Mouse (Mus musculus): ENCODE measurements at regions not wholly inside any gene's neighbourhood (a gene's known extent, or its start where the extent isn't known, plus 50 kb on each side); places are given as distances from the start of the nearest gene placed in this dataset.

- H3K4me1 ChIP-seq, result no peaks in the 10 kb centered on the region
- H3K4me2 ChIP-seq, result no peak overlapping the region
- H3K36me3 ChIP-seq, result no peaks in the 10 kb centered on the region
- H3K9ac ChIP-seq, result no peak overlapping the region
- ATAC-seq, result no peak
- no peaks in the 10 kb centered on the region for H3K27me3 ChIP-seq (replicated peaks)
- no peaks in the 10 kb centered on the region for H3K9me3 ChIP-seq (replicated peaks)
- 76% methylated on average over 12 of the region's 12 CpGs for WGBS (ENCODE audit: insufficient replicate concordance)
- H3K27ac ChIP-seq, result no peak overlapping the region
- H3K4me3 ChIP-seq, result no peak overlapping the region
Observed at GRCm38 (mm10) chr11:110670626-110671508, 271.9 kb downstream of the Map2k6 start.

- WGBS (ENCODE audit: insufficient replicate concordance), result 53% methylated on average over 1 of the region's 1 CpGs
Observed at GRCm38 (mm10) chr11:110672941-110673340, 274.0 kb downstream of the Map2k6 start.

DNA sequence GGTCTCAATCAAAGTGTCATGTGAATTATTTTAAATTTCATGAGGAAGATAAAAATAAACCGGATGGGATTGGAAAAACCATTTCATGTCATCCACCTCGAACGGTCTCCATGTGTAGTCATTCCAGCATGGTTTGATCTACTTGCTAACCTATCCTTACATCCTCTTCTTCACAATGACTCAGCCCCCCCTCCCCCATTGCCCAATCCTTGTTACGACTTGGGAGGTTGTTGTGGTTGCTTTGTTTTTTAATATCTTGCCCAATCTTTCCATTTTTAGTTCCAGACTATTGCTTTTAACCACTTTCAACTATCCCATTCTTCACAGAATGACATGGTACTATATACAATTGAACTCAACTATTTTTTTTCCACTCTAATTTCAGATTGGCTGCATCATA, 275.0 kb upstream of the Kcnj16 start:
- Histone ChIP-seq H3K4me2 (no peak overlapping the region), H3K9ac (no peak overlapping the region), H3K27me3 (replicated peaks) (no peaks in the 10 kb centered on the region), H3K27ac (no peak overlapping the region), H3K4me3 (no peak overlapping the region), H3K9me3 (replicated peaks) (no peaks in the 10 kb centered on the region), H3K36me3 (no peaks in the 10 kb centered on the region), H3K4me1 (no peaks in the 10 kb centered on the region)
- ATAC-seq, result no peak
- WGBS (ENCODE audit: insufficient replicate concordance), result 58% methylated on average over 4 of the region's 4 CpGs

More at GRCm38 (mm10) chr11:110672941-110673340, 274.0 kb downstream of the Map2k6 start:
- Histone ChIP-seq H3K36me3 (no peaks in the 10 kb centered on the region), H3K27ac (no peak overlapping the region), H3K4me3 (no peak overlapping the region), H3K9me3 (replicated peaks) (no peaks in the 10 kb centered on the region), H3K9ac (no peak overlapping the region), H3K27me3 (replicated peaks) (no peaks in the 10 kb centered on the region), H3K4me2 (no peak overlapping the region), H3K4me1 (no peaks in the 10 kb centered on the region)
- no peak for ATAC-seq

DNA sequence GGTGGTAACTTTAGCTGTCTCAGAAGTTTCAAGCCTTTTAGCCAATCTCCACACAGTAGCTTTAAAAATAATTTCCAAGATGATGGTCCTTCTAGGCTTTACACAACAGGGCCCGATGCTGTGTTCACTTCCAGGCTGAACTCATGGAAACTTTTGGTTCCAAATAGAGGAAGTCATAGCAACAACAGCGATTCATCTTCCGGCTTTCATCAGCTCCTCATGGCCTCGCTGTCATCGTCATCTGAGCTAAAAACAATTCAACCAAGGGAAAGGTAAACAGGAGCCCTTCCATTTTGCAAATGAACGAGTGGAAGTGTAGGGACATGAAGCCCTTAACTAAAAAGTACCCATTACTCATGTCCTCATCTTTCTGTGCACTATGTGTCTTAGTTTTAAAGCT, 270.8 kb upstream of the Kcnj16 start:
- no peaks in the 10 kb centered on the region for H3K4me1 ChIP-seq
- no peaks in the 10 kb centered on the region for H3K27me3 ChIP-seq (replicated peaks)
- no peak for ATAC-seq
- H3K9me3 ChIP-seq (replicated peaks), result no peaks in the 10 kb centered on the region
- H3K9ac ChIP-seq, result no peak overlapping the region
- H3K36me3 ChIP-seq, result no peaks in the 10 kb centered on the region
- H3K4me2 ChIP-seq, result no peak overlapping the region
- no peak overlapping the region for H3K4me3 ChIP-seq
- 45% methylated on average over 6 of the region's 6 CpGs for WGBS (ENCODE audit: insufficient replicate concordance)
- no peak overlapping the region for H3K27ac ChIP-seq

- Histone ChIP-seq H3K4me1 (no peaks in the 10 kb centered on the region), H3K27ac (no peak overlapping the region), H3K4me2 (no peak overlapping the region), H3K9ac (no peak overlapping the region), H3K27me3 (replicated peaks) (no peaks in the 10 kb centered on the region), H3K4me3 (no peak overlapping the region), H3K9me3 (replicated peaks) (no peaks in the 10 kb centered on the region), H3K36me3 (no peaks in the 10 kb centered on the region)
- ATAC-seq, result no peak
- 66% methylated on average over 5 of the region's 5 CpGs for WGBS (ENCODE audit: insufficient replicate concordance)
Observed at GRCm38 (mm10) chr11:110698342-110698741, 269.5 kb upstream of the Kcnj16 start.

- no peaks in the 10 kb centered on the region for H3K27me3 ChIP-seq (replicated peaks)
- WGBS (ENCODE audit: insufficient replicate concordance), result 61% methylated on average over 2 of the region's 2 CpGs
- no peak overlapping the region for H3K4me3 ChIP-seq
- no peaks in the 10 kb centered on the region for H3K36me3 ChIP-seq
- no peak overlapping the region for H3K9ac ChIP-seq
- H3K9me3 ChIP-seq (replicated peaks), result no peaks in the 10 kb centered on the region
- no peak for ATAC-seq
- H3K4me1 ChIP-seq, result no peaks in the 10 kb centered on the region
- H3K4me2 ChIP-seq, result no peak overlapping the region
- no peak overlapping the region for H3K27ac ChIP-seq
Observed at GRCm38 (mm10) chr11:110700976-110701375, 266.9 kb upstream of the Kcnj16 start.

- no peaks in the 10 kb centered on the region for H3K9me3 ChIP-seq (replicated peaks)
- H3K27ac ChIP-seq, result no peak overlapping the region
- no peak for ATAC-seq
- no peak overlapping the region for H3K4me2 ChIP-seq
- no peak overlapping the region for H3K4me3 ChIP-seq
- WGBS (ENCODE audit: insufficient replicate concordance), result 62% methylated on average over 5 of the region's 5 CpGs
- H3K4me1 ChIP-seq, result no peaks in the 10 kb centered on the region
- no peaks in the 10 kb centered on the region for H3K27me3 ChIP-seq (replicated peaks)
- H3K9ac ChIP-seq, result no peak overlapping the region
- no peaks in the 10 kb centered on the region for H3K36me3 ChIP-seq
Observed at GRCm38 (mm10) chr11:110702119-110702518, 265.7 kb upstream of the Kcnj16 start.

DNA sequence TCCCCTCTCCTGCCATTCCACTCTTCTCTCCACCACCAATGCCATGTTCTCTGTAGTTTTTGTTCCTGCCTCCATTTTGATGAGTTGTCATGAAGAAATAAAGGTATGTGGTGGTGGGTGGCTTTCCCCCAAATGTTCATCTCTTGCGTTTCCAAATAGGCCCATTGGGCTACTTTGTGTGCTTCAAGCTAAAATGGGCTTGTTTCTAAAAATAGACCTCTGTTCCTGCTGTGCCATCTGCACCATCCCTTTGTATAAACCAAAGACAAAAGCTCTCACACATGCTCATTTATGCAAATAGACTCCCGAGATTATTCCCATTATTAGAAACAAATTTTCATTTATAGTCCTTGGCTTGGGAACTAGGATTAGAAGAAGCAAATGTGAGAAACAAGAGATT, 264.3 kb upstream of the Kcnj16 start:
- 70% methylated on average over 2 of the region's 2 CpGs for WGBS (ENCODE audit: insufficient replicate concordance)
- no peaks in the 10 kb centered on the region for H3K36me3 ChIP-seq
- ATAC-seq, result no peak
- no peaks in the 10 kb centered on the region for H3K9me3 ChIP-seq (replicated peaks)
- H3K4me3 ChIP-seq, result no peak overlapping the region
- H3K27me3 ChIP-seq (replicated peaks), result no peaks in the 10 kb centered on the region
- H3K27ac ChIP-seq, result no peak overlapping the region
- H3K4me1 ChIP-seq, result no peaks in the 10 kb centered on the region
- no peak overlapping the region for H3K9ac ChIP-seq
- no peak overlapping the region for H3K4me2 ChIP-seq

DNA sequence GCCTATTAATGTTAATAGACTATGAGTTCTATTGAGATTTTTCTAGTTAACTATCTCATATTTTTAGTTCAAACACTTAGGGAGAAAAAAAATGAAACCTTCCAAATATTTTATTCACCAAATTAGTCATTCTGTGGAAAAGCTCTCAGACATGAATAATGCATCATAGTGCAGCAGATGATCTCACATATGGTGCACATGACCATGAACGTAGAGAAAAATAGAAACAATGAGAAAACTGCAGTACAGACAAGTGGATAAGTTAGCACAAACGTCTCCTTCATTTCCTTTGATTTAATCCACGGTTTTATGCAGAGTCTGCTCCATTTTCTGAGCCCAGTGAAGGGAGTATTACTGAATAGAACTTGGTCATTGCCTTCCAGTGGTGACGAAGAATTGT, 260.5 kb upstream of the Kcnj16 start:
- no peaks in the 10 kb centered on the region for H3K9me3 ChIP-seq (replicated peaks)
- ATAC-seq, result no peak
- 55% methylated on average over 4 of the region's 4 CpGs for WGBS (ENCODE audit: insufficient replicate concordance)
- no peak overlapping the region for H3K4me2 ChIP-seq
- no peak overlapping the region for H3K9ac ChIP-seq
- H3K27me3 ChIP-seq (replicated peaks), result no peaks in the 10 kb centered on the region
- H3K4me3 ChIP-seq, result no peak overlapping the region
- H3K27ac ChIP-seq, result no peak overlapping the region
- no peaks in the 10 kb centered on the region for H3K36me3 ChIP-seq
- H3K4me1 ChIP-seq, result no peaks in the 10 kb centered on the region

DNA sequence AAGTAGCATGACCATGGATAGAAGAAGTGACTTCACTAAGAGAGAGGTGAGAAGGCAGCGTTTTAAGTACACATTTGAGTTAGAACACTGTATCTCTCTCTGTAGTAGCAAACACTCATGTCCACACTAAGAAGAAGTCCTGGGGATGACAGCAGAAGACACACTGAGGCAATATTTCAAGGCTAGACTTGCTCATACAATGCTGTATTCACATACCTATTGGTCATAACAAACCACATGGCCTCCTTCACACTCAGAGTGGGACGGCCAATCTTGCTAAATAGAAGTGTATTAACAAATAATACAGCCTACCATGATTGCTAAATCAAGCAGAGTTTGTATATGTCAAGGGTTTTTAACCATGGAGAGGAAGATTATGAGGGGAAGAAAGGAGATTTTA, 252.5 kb upstream of the Kcnj16 start:
- Histone ChIP-seq H3K9ac (no peak overlapping the region), H3K4me1 (no peaks in the 10 kb centered on the region), H3K4me2 (no peak overlapping the region), H3K4me3 (no peak overlapping the region), H3K36me3 (no peaks in the 10 kb centered on the region), H3K9me3 (replicated peaks) (no peaks in the 10 kb centered on the region), H3K27ac (no peak overlapping the region), H3K27me3 (replicated peaks) (no peaks in the 10 kb centered on the region)
- 70% methylated on average over 2 of the region's 2 CpGs for WGBS (ENCODE audit: insufficient replicate concordance)
- no peak for ATAC-seq

GRCm38 (mm10) chr11:110716369-110716768, 251.5 kb upstream of the Kcnj16 start:
- Histone ChIP-seq H3K4me1 (no peaks in the 10 kb centered on the region), H3K36me3 (no peaks in the 10 kb centered on the region), H3K27ac (no peak overlapping the region), H3K9me3 (replicated peaks) (no peaks in the 10 kb centered on the region), H3K4me2 (no peak overlapping the region), H3K4me3 (no peak overlapping the region), H3K9ac (no peak overlapping the region), H3K27me3 (replicated peaks) (no peaks in the 10 kb centered on the region)
- 16% methylated on average over 1 of the region's 1 CpGs for WGBS (ENCODE audit: insufficient replicate concordance)
- no peak for ATAC-seq

GRCm38 (mm10) chr11:110722701-110723100, 245.1 kb upstream of the Kcnj16 start:
- ATAC-seq, result no peak

DNA sequence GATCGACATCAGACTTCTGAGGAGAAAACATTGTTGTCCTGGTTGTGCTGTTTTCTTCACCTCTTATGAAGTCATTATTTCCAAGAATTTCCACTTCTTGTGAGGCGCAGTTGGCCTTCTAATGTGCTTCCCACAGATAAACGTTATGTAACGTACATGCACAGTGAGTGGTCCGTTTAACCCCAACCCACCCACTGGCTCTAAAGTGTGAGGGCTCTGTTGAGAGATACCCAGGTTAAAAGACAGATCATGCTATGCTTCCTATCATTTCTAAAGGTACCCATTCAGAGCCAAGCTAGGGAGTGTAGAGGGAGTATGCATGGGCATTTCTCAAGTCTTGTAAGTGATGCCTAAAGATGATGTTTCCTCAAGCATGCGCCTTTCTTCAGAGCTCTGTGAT, 243.9 kb upstream of the Kcnj16 start:
- Histone ChIP-seq H3K4me1 (0 out of 2 replicates have a peak, but pooled peaks cover 3% of the 10 kb centered on the region), H3K27ac (no peak overlapping the region), H3K9ac (no peak overlapping the region), H3K27me3 (replicated peaks) (no peaks in the 10 kb centered on the region), H3K4me2 (no peak overlapping the region), H3K9me3 (replicated peaks) (no peaks in the 10 kb centered on the region), H3K36me3 (no peaks in the 10 kb centered on the region), H3K4me3 (no peak overlapping the region)
- ATAC-seq, result peak; percentile 65; the same call in 1 of the 2 replicates
- 66% methylated on average over 6 of the region's 6 CpGs for WGBS (ENCODE audit: insufficient replicate concordance)

More at GRCm38 (mm10) chr11:110722701-110723100, 245.1 kb upstream of the Kcnj16 start:
- Histone ChIP-seq H3K9ac (no peak overlapping the region), H3K27ac (no peak overlapping the region), H3K9me3 (replicated peaks) (no peaks in the 10 kb centered on the region), H3K27me3 (replicated peaks) (no peaks in the 10 kb centered on the region), H3K36me3 (no peaks in the 10 kb centered on the region), H3K4me1 (0 out of 2 replicates have a peak, but pooled peaks cover 3% of the 10 kb centered on the region), H3K4me2 (no peak overlapping the region), H3K4me3 (no peak overlapping the region)
- WGBS (ENCODE audit: insufficient replicate concordance), result 71% methylated on average over 5 of the region's 5 CpGs
